Mouse (Mus musculus) forebrain, postnatal 0 days (tissue): ENCODE data around the gene Capn10. TPM values are rescaled to one million over a fixed set of nuclear protein-coding genes. Genes with fewer than 3 reads are reported as not detected.

ENCODE experiments used
- ATAC-seq: fragments of 200-750 bp; cut with Nextera tagmentation; 2 replicates; pipeline ENCODE4 v1.8.0; 2017; ENCODE audit warnings: mild to moderate bottlenecking, moderate library complexity
- DNase-seq: peaks from one replicate; pipeline ENCODE4 v3.0.0-alpha.2; 2015
- H3K27ac ChIP-seq: fragments of 300-500 bp; sonication (generic); 2 replicates; pipeline ENCODE4 v1.5.1; 2014; ENCODE audit warnings: low read depth, mild to moderate bottlenecking, antibody characterized with exemption, low read length, moderate library complexity, mixed read lengths
- H3K27me3 ChIP-seq: fragments of 300-500 bp; sonication (generic); 2 replicates; pipeline ENCODE4 v1.6.1; 2014; ENCODE audit warnings: mild to moderate bottlenecking, low read length, mixed read lengths; ENCODE audit not compliant: insufficient read depth
- H3K36me3 ChIP-seq: fragments of 300-500 bp; sonication (generic); 2 replicates; pipeline ENCODE4 v1.6.1; 2014; ENCODE audit warnings: mild to moderate bottlenecking, moderate library complexity; ENCODE audit not compliant: insufficient read depth
- H3K4me1 ChIP-seq: fragments of 300-500 bp; sonication (generic); 2 replicates; pipeline ENCODE4 v1.6.1; 2014; ENCODE audit warnings: antibody characterized with exemption; ENCODE audit not compliant: insufficient read depth
- H3K4me2 ChIP-seq: fragments of 300-500 bp; sonication (generic); 2 replicates; pipeline ENCODE4 v1.6.1; 2014; ENCODE audit warnings: low read depth, mild to moderate bottlenecking, moderate library complexity
- H3K4me3 ChIP-seq: fragments of 300-500 bp; sonication (generic); 2 replicates; pipeline ENCODE4 v1.5.1; 2014; ENCODE audit warnings: low read depth, low read length, mixed read lengths
- H3K9ac ChIP-seq: fragments of 300-500 bp; sonication (generic); 2 replicates; pipeline ENCODE4 v1.6.1; 2014; ENCODE audit warnings: mild to moderate bottlenecking
- H3K9me3 ChIP-seq: fragments of 300-500 bp; sonication (generic); 2 replicates; pipeline ENCODE4 v1.6.1; 2016; ENCODE audit warnings: low read length
- CTCF ChIP-seq: sonication (generic); IDR thresholded peaks from 2 replicates; pipeline ENCODE4 v1.5.1; 2016; ENCODE audit warnings: antibody characterized with exemption, control low read depth, low read depth
- WGBS: fragments of 180-500 bp; shearing (Covaris S2); extraction: QIAGEN DNeasy Blood & Tissue Kit; methylation state at CpG from one replicate; pipeline ENCODE4 v1.1.7; 2014; 5-methylcytosine and 5-hydroxymethylcytosine counted together
- polyA plus RNA-seq: library from polyadenylated mRNA; unstranded; fragments of >200 nt; fragmentation: Nextera tagmentation; extraction: Ambion mirVana; gene quantifications from 2 replicates; pipeline ENCODE4 v1.2.1, GENCODE M21; 2015
- total RNA-seq: library from RNA; depleted of rRNA; stranded (reverse); fragments of >200 nt; gene quantifications from 2 replicates; pipeline ENCODE4 v1.2.3, GENCODE M21; 2014

Capn10 gene
- total and polyA plus RNA-seq, 2 experiments from 2014 or later, result 56.7 to 84.2 TPM

DNA sequence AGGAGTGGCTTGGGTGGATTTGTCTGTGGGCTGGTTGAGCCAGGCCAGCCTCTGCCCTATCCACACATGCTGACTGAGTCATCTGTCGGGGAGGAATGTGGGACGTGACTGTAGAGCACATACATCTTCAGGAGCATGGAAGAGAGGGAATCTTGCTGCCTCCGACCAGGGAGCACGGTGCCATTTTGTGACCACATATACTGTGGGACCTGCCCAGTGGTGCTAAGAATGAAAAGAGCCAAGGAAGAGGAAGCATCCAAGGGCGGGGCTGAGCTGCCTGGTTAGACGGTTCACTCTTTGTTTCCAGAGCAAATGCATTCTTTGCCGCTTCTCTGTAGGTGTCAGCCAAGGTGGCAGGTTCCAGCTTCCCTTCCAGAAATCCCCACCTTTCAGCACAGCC lies 44.5 kb downstream of the Capn10 start:
- H3K4me3 ChIP-seq, result no peak overlapping the region
- no peak overlapping the region for H3K9ac ChIP-seq
- no peaks in the 10 kb centered on the region for H3K27me3 ChIP-seq
- DNase-seq (no peak), ATAC-seq (no peak)
- no peak overlapping the region for H3K4me2 ChIP-seq
- TF ChIP-seq CTCF, result no peak
- 50% methylated on average over 7 of the region's 7 CpGs for WGBS
- H3K36me3 ChIP-seq, result no peaks in the 10 kb centered on the region
- H3K4me1 ChIP-seq, result no peaks in the 10 kb centered on the region
- no peak overlapping the region for H3K27ac ChIP-seq
- no peaks in the 10 kb centered on the region for H3K9me3 ChIP-seq

DNA sequence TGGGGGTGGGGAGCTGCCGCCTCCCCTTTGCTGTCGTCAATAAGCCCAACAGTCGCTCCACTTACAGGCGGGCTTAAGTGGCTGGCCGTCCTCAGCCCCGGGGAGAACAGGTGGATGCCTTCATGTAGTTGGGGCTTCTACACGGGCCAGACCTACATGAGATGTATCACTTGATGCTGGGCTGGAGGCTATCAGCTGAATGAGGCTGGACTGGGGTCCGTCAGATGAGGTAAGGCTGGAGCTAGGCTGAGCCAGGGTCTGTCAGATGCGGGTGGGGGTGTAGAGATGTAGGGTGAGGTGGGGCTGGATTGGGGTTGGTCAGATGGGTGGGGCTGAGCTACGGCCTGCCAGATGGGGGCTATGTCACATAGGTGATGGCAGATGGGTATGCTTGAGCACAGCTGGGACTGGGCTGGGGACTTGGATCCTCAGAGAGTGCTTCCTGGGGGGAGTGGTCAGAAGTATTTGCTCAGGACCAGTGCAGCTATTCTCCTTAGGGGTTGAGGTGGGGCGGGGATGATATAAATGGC lies 45.0 kb downstream of the Capn10 start:
- Histone ChIP-seq H3K9me3 (no peaks in the 10 kb centered on the region), H3K27ac (no peak overlapping the region), H3K27me3 (no peaks in the 10 kb centered on the region), H3K36me3 (no peaks in the 10 kb centered on the region), H3K4me2 (no peak overlapping the region), H3K4me3 (no peak overlapping the region), H3K4me1 (no peaks in the 10 kb centered on the region), H3K9ac (no peak overlapping the region)
- no peak for TF ChIP-seq CTCF
- ATAC-seq, result no peak
- no peak for DNase-seq
- WGBS, result 38% methylated on average over 11 of the region's 11 CpGs

DNA sequence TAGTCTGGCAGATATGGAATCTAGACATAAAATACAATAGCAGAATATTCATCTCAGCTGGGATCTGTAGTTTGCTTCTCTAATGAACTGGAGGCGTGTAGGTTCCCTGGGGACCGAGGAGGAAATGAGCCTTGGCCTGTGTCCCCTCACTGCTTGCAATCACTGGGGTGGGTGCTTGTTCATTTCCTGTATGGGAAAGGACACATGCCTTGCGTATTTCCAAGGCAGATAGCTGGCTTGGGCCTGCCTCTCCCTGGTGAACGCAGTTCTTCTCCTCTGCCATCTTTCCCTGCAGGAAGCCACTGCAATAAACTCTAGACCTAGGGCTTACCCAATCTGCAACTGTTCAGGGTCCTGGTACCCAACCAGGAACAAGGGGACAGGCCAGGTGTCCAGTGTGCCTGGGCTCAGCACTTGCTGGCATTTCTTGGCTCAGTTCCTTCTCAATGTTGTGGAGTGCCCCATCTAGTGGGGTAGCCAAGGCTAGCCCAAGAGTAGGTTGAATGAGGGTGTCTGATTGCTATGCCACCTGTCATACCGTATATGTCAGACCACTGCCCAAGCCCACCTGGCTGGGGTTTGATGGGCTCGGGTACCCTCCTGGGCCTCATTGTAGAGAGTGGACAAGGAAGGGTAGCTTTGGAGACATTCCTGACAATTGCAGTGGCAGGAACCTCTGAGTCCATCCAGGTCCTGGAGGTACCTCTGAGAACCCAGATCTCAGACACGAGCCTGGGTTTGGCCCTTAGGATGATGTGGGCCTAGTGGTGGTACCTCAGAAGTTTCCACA lies 47.1 kb downstream of the Capn10 start:
- ATAC-seq, result no peak
- no peak for DNase-seq
- Histone ChIP-seq H3K9ac (no peak overlapping the region), H3K4me1 (no peaks in the 10 kb centered on the region), H3K4me2 (no peak overlapping the region), H3K4me3 (no peak overlapping the region), H3K36me3 (no peaks in the 10 kb centered on the region), H3K27me3 (no peaks in the 10 kb centered on the region), H3K27ac (no peak overlapping the region), H3K9me3 (no peaks in the 10 kb centered on the region)
- WGBS, result 88% methylated on average over 7 of the region's 7 CpGs
- TF ChIP-seq CTCF, result no peak

- no peaks in the 10 kb centered on the region for H3K36me3 ChIP-seq
- no peaks in the 10 kb centered on the region for H3K27me3 ChIP-seq
- no peak overlapping the region for H3K4me3 ChIP-seq
- DNase-seq (no peak), ATAC-seq (no peak)
- H3K9ac ChIP-seq, result no peak overlapping the region
- no peak for TF ChIP-seq CTCF
- 92% methylated on average over 17 of the region's 17 CpGs for WGBS
- H3K9me3 ChIP-seq, result no peaks in the 10 kb centered on the region
- no peak overlapping the region for H3K27ac ChIP-seq
- no peaks in the 10 kb centered on the region for H3K4me1 ChIP-seq
- no peak overlapping the region for H3K4me2 ChIP-seq
Observed at GRCm38 (mm10) chr1:92982931-92983605, 48.9 kb downstream of the Capn10 start.

- H3K4me2 ChIP-seq, result no peak overlapping the region
- H3K9me3 ChIP-seq, result no peaks in the 10 kb centered on the region
- no peaks in the 10 kb centered on the region for H3K27me3 ChIP-seq
- H3K36me3 ChIP-seq, result no peaks in the 10 kb centered on the region
- 87% methylated on average over 5 of the region's 5 CpGs for WGBS
- no peak overlapping the region for H3K27ac ChIP-seq
- H3K9ac ChIP-seq, result no peak overlapping the region
- no peak for TF ChIP-seq CTCF
- no peaks in the 10 kb centered on the region for H3K4me1 ChIP-seq
- DNase-seq (no peak), ATAC-seq (no peak)
- no peak overlapping the region for H3K4me3 ChIP-seq
Observed at GRCm38 (mm10) chr1:92984999-92985398, 50.8 kb downstream of the Capn10 start.

DNA sequence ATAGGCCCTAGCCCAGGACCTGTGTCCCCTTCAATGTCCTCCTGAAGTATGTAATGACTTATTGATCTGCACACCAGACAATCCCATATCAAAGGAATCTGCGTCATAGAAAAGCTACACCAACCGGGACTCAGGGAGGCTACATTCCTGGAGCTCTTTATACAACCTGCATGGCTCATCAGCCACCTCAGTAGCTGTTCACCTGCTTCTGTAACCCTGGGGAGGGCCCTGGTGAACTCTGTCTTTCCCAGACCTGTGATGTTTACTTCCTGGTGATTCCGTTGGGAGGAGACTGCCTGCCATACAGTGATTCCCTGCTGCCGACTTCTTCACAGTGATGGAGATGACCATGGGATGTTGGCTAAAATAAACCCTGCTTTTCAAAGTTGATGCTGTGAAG lies 54.7 kb downstream of the Capn10 start:
- Histone ChIP-seq H3K9me3 (no peaks in the 10 kb centered on the region), H3K27ac (no peak overlapping the region), H3K4me3 (no peak overlapping the region), H3K4me2 (no peak overlapping the region), H3K4me1 (no peaks in the 10 kb centered on the region), H3K9ac (no peak overlapping the region), H3K27me3 (no peaks in the 10 kb centered on the region), H3K36me3 (no peaks in the 10 kb centered on the region)
- no peak for TF ChIP-seq CTCF
- DNase-seq (no peak), ATAC-seq (no peak)
- 85% methylated on average over 4 of the region's 4 CpGs for WGBS

GRCm38 (mm10) chr1:92989891-92990290 lies 55.7 kb downstream of the Capn10 start:
- no peak for TF ChIP-seq CTCF
- Histone ChIP-seq H3K4me1 (no peaks in the 10 kb centered on the region), H3K9me3 (no peaks in the 10 kb centered on the region), H3K27ac (no peak overlapping the region), H3K4me2 (no peak overlapping the region), H3K9ac (no peak overlapping the region), H3K4me3 (no peak overlapping the region), H3K36me3 (no peaks in the 10 kb centered on the region), H3K27me3 (no peaks in the 10 kb centered on the region)
- ATAC-seq (no peak), DNase-seq (no peak)
- WGBS, result 69% methylated on average over 4 of the region's 4 CpGs
